Mouse (Mus musculus) hindbrain, postnatal 0 days (tissue): ENCODE measurements around the gene Chd3. TPM values are rescaled to one million over a fixed set of nuclear protein-coding genes. Genes with fewer than 3 reads are reported as not detected.

Experiments used
- ATAC-seq: fragments of 200-750 bp; cut with Nextera tagmentation; 2 replicates; pipeline ENCODE4 v1.8.0; 2017; ENCODE audit warnings: mild to moderate bottlenecking, moderate TSS enrichment, moderate library complexity
- DNase-seq: peaks from one replicate; pipeline ENCODE4 v3.0.0-alpha.2; 2015; ENCODE audit warnings: low spot score
- H3K27ac ChIP-seq: fragments of 300-500 bp; sonication (generic); 2 replicates; pipeline ENCODE4 v1.5.1; 2014; ENCODE audit warnings: mild to moderate bottlenecking
- H3K27me3 ChIP-seq: fragments of 300-500 bp; sonication (generic); 2 replicates; pipeline ENCODE4 v1.6.1; 2014; ENCODE audit warnings: low read length, mixed read lengths; ENCODE audit not compliant: insufficient read depth
- H3K36me3 ChIP-seq: fragments of 300-500 bp; sonication (generic); 2 replicates; pipeline ENCODE4 v1.6.1; 2014; ENCODE audit warnings: low read length, mixed read lengths; ENCODE audit not compliant: insufficient read depth
- H3K4me1 ChIP-seq: fragments of 300-500 bp; sonication (generic); 2 replicates; pipeline ENCODE4 v1.6.1; 2014; ENCODE audit warnings: antibody characterized with exemption, low read length, mixed read lengths; ENCODE audit not compliant: insufficient read depth
- H3K4me2 ChIP-seq: fragments of 300-500 bp; sonication (generic); 2 replicates; pipeline ENCODE4 v1.6.1; 2014; ENCODE audit warnings: low read depth, mild to moderate bottlenecking, low read length, moderate library complexity, mixed read lengths
- H3K4me3 ChIP-seq: fragments of 300-500 bp; sonication (generic); 2 replicates; pipeline ENCODE4 v1.5.1; 2014; ENCODE audit warnings: low read length
- H3K9ac ChIP-seq: fragments of 300-500 bp; sonication (generic); replicated peaks from 2 replicates; pipeline ENCODE4 v1.6.1; 2014; ENCODE audit warnings: mild to moderate bottlenecking, low read length, moderate library complexity, mixed read lengths
- H3K9me3 ChIP-seq: fragments of 300-500 bp; sonication (generic); 2 replicates; pipeline ENCODE4 v1.6.1; 2016; ENCODE audit warnings: low read length, mixed read lengths
- CTCF ChIP-seq: IDR thresholded peaks from 2 replicates; pipeline ENCODE4 v1.5.1; 2016; ENCODE audit warnings: antibody characterized with exemption, control low read depth, low read depth
- WGBS: fragments of 180-500 bp; shearing (Covaris S2); extraction: QIAGEN DNeasy Blood & Tissue Kit; methylation state at CpG from one replicate; pipeline ENCODE4 v1.1.7; 2014; 5-methylcytosine and 5-hydroxymethylcytosine counted together
- polyA plus RNA-seq: library from polyadenylated mRNA; unstranded; fragments of >200 nt; fragmentation: Nextera tagmentation; extraction: Ambion mirVana; gene quantifications from 2 replicates; pipeline ENCODE4 v1.2.1, GENCODE M21; 2015
- total RNA-seq: library from RNA; depleted of rRNA; stranded (reverse); fragments of >200 nt; gene quantifications from 2 replicates; pipeline ENCODE4 v1.2.3, GENCODE M21; 2014

Chd3 gene
- total and polyA plus RNA-seq, 2 experiments from 2014 or later: 46.6 to 252 TPM

GRCm38 (mm10) chr11:69400083-69400850 is 31.1 kb upstream of the Chd3 start:
- ATAC-seq: no peak
- Histone ChIP-seq H3K36me3 (peaks cover 48% of the 10 kb centered on the region), H3K4me3 (no peak overlapping the region), H3K4me2 (no peak overlapping the region), H3K9me3 (no peaks in the 10 kb centered on the region), H3K27ac (no peak overlapping the region), H3K4me1 (0 out of 2 replicates have a peak, but pooled peaks cover 3% of the 10 kb centered on the region), H3K9ac (no peak overlapping the region), H3K27me3 (no peaks in the 10 kb centered on the region)
- no peak for TF ChIP-seq CTCF
- WGBS: 76% methylated on average over 25 of the region's 25 CpGs
- no peak for DNase-seq

- no peak overlapping the region for H3K4me2 ChIP-seq
- 0 out of 2 replicates have a peak, but pooled peaks cover 3% of the 10 kb centered on the region for H3K4me1 ChIP-seq
- H3K9ac ChIP-seq: no peak overlapping the region
- no peak for TF ChIP-seq CTCF
- 25% methylated on average over 65 of the region's 66 CpGs for WGBS
- H3K9me3 ChIP-seq: no peaks in the 10 kb centered on the region
- no peaks in the 10 kb centered on the region for H3K27me3 ChIP-seq
- H3K27ac ChIP-seq: no peak overlapping the region
- H3K4me3 ChIP-seq: no peak overlapping the region
- ATAC-seq (no peak), DNase-seq (peak; percentile 12)
- H3K36me3 ChIP-seq: peaks cover 40% of the 10 kb centered on the region
These were observed 30.2 kb upstream of the Chd3 start for GRCm38 (mm10) chr11:69399201-69400082.

- ATAC-seq (no peak), DNase-seq (no peak)
- Histone ChIP-seq H3K27ac (no peak overlapping the region), H3K36me3 (peaks cover 33% of the 10 kb centered on the region), H3K4me1 (0 out of 2 replicates have a peak, but pooled peaks cover 3% of the 10 kb centered on the region), H3K4me3 (no peak overlapping the region), H3K27me3 (no peaks in the 10 kb centered on the region), H3K9ac (no peak overlapping the region), H3K4me2 (peak overlapping the region; percentile 92; the same call in 1 of the 2 replicates), H3K9me3 (no peaks in the 10 kb centered on the region)
- 32% methylated on average over 21 of the region's 21 CpGs for WGBS
- TF ChIP-seq CTCF: no peak
These were observed 29.4 kb upstream of the Chd3 start for GRCm38 (mm10) chr11:69398486-69399200.

- WGBS: 18% methylated on average over 15 of the region's 16 CpGs
- ATAC-seq: no peak
- Histone ChIP-seq H3K36me3 (peaks cover 27% of the 10 kb centered on the region), H3K4me3 (peak within 1 kb of the TSS; percentile 21), H3K27ac (peak within 1 kb of the TSS; percentile 94), H3K4me2 (peak within 1 kb of the TSS; percentile 92), H3K9ac (peak within 1 kb of the TSS; percentile 38), H3K4me1 (0 out of 2 replicates have a peak, but pooled peaks cover 3% of the 10 kb centered on the region), H3K9me3 (no peaks in the 10 kb centered on the region), H3K27me3 (no peaks in the 10 kb centered on the region)
- DNase-seq: no peak
- TF ChIP-seq CTCF: no peak
These were observed 28.9 kb upstream of the Chd3 start, which contains the start of gene Tmem88 for GRCm38 (mm10) chr11:69398059-69398458. Gene Tmem88, minus strand, starts transcription at chr11:69398234.

- H3K9me3 ChIP-seq: no peaks in the 10 kb centered on the region
These were observed 28.4 kb upstream of the Chd3 start for GRCm38 (mm10) chr11:69397581-69398057.

GRCm38 (mm10) chr11:69396772-69397171 is 27.6 kb upstream of the Chd3 start:
- H3K27ac ChIP-seq: peak overlapping the region; percentile 94; the same call in 1 of the 2 replicates
- no peaks in the 10 kb centered on the region for H3K27me3 ChIP-seq
- no peaks in the 10 kb centered on the region for H3K9me3 ChIP-seq
- H3K4me1 ChIP-seq: 0 out of 2 replicates have a peak, but pooled peaks cover 3% of the 10 kb centered on the region
- peak overlapping the region; percentile 92 for H3K4me2 ChIP-seq
- H3K36me3 ChIP-seq: peaks cover 20% of the 10 kb centered on the region
- no peak for TF ChIP-seq CTCF
- WGBS: 31% methylated on average over 11 of the region's 11 CpGs
- H3K4me3 ChIP-seq: peak overlapping the region; percentile 58; the same call in 1 of the 2 replicates
- no peak for DNase-seq
- peak overlapping the region; percentile 79; the same call in 1 of the 2 replicates for H3K9ac ChIP-seq
- no peak for ATAC-seq

More at GRCm38 (mm10) chr11:69397581-69398057, 28.4 kb upstream of the Chd3 start:
- H3K27ac ChIP-seq: peak overlapping the region; percentile 94
- H3K4me1 ChIP-seq: 0 out of 2 replicates have a peak, but pooled peaks cover 3% of the 10 kb centered on the region
- 18% methylated on average over 24 of the region's 24 CpGs for WGBS
- H3K36me3 ChIP-seq: peaks cover 26% of the 10 kb centered on the region
- peak overlapping the region; percentile 92 for H3K4me2 ChIP-seq
- peak overlapping the region; percentile 38 for H3K9ac ChIP-seq
- peak overlapping the region; percentile 21 for H3K4me3 ChIP-seq
- TF ChIP-seq CTCF: peak; percentile 43
- DNase-seq (peak; percentile 29), ATAC-seq (no peak)
- H3K27me3 ChIP-seq: no peaks in the 10 kb centered on the region
